Mouse (Mus musculus) yolk sac, embryonic 10.5 days (tissue): ENCODE measurements at regions not wholly inside any gene's neighbourhood (a gene's known extent, or its start where the extent isn't known, plus 50 kb on each side); places are given as distances from the start of the nearest gene placed in this dataset.
"Not testable (repeated sequence)": the region's sequence is repeated elsewhere in the genome, so short reads cannot be mapped to it uniquely, and the experiment has no call there.

ENCODE experiments used
- DNase-seq: peaks from one replicate; pipeline ENCODE4 v3.0.0-alpha.2; 2017; ENCODE audit warnings: low spot score

- DNase-seq = not testable (repeated sequence)
Observed at GRCm38 (mm10) chr14:52862491-52862890, 366.9 kb upstream of the Olfr1507 start.

GRCm38 (mm10) chr14:52855339-52855738, 359.8 kb upstream of the Olfr1507 start:
- not testable (repeated sequence) for DNase-seq

- not testable (repeated sequence) for DNase-seq
Observed at GRCm38 (mm10) chr14:52853598-52853997, 358.0 kb upstream of the Olfr1507 start.

GRCm38 (mm10) chr14:52847970-52848369, 352.4 kb upstream of the Olfr1507 start:
- DNase-seq = not testable (repeated sequence)

- not testable (repeated sequence) for DNase-seq
Observed at GRCm38 (mm10) chr14:52824005-52824404, 328.5 kb upstream of the Olfr1507 start.

- DNase-seq = not testable (repeated sequence)
Observed at GRCm38 (mm10) chr14:52821617-52822016, 326.1 kb upstream of the Olfr1507 start.

- not testable (repeated sequence) for DNase-seq
Observed at GRCm38 (mm10) chr14:52811128-52811415, 315.5 kb upstream of the Olfr1507 start.

GRCm38 (mm10) chr14:52810275-52811127, 315.0 kb upstream of the Olfr1507 start:
- DNase-seq = not testable (repeated sequence)

- DNase-seq = not testable (repeated sequence)
Observed at GRCm38 (mm10) chr14:52801705-52802104, 306.2 kb upstream of the Olfr1507 start.

GRCm38 (mm10) chr14:52792600-52792999, 297.1 kb upstream of the Olfr1507 start:
- DNase-seq = not testable (repeated sequence)

GRCm38 (mm10) chr14:52791828-52792227, 296.3 kb upstream of the Olfr1507 start:
- DNase-seq = not testable (repeated sequence)

- DNase-seq = not testable (repeated sequence)
Observed at GRCm38 (mm10) chr14:52782832-52783231, 287.3 kb upstream of the Olfr1507 start.

GRCm38 (mm10) chr14:52775816-52776215, 280.3 kb upstream of the Olfr1507 start:
- not testable (repeated sequence) for DNase-seq

- DNase-seq = not testable (repeated sequence)
Observed at GRCm38 (mm10) chr14:52769450-52769849, 273.9 kb upstream of the Olfr1507 start.

GRCm38 (mm10) chr14:52752159-52752558, 256.6 kb upstream of the Olfr1507 start:
- not testable (repeated sequence) for DNase-seq

GRCm38 (mm10) chr14:52726680-52727079, 231.1 kb upstream of the Olfr1507 start:
- DNase-seq = not testable (repeated sequence)

- not testable (repeated sequence) for DNase-seq
Observed at GRCm38 (mm10) chr14:52724988-52725387, 229.4 kb upstream of the Olfr1507 start.

GRCm38 (mm10) chr14:52720640-52721039, 225.1 kb upstream of the Olfr1507 start:
- no peak for DNase-seq

- not testable (repeated sequence) for DNase-seq
Observed at GRCm38 (mm10) chr14:52700851-52701250, 205.3 kb upstream of the Olfr1507 start.

- DNase-seq = not testable (repeated sequence)
Observed at GRCm38 (mm10) chr14:52683636-52684035, 188.1 kb upstream of the Olfr1507 start.

- no peak for DNase-seq
Observed at GRCm38 (mm10) chr14:52654355-52654754, 158.8 kb upstream of the Olfr1507 start.

- no peak for DNase-seq
Observed at GRCm38 (mm10) chr14:52638179-52638578, 142.6 kb upstream of the Olfr1507 start.

- no peak for DNase-seq
Observed at GRCm38 (mm10) chr14:52622184-52622583, 126.6 kb upstream of the Olfr1507 start.

GRCm38 (mm10) chr14:52580319-52580718, 84.8 kb upstream of the Olfr1507 start:
- no peak for DNase-seq
